Mouse (Mus musculus) liver, embryonic 14.5 days (tissue): Measurements from ENCODE around the gene Gm20604.

Experiments used
- CTCF ChIP-seq: IDR thresholded peaks from 2 replicates; pipeline ENCODE4 v1.5.1; 2016; ENCODE audit warnings: antibody characterized with exemption, low read depth, control low read depth
- EP300 ChIP-seq: IDR thresholded peaks from 2 replicates; pipeline ENCODE4 v1.6.1; 2016; ENCODE audit warnings: antibody characterized with exemption, low read depth

DNA sequence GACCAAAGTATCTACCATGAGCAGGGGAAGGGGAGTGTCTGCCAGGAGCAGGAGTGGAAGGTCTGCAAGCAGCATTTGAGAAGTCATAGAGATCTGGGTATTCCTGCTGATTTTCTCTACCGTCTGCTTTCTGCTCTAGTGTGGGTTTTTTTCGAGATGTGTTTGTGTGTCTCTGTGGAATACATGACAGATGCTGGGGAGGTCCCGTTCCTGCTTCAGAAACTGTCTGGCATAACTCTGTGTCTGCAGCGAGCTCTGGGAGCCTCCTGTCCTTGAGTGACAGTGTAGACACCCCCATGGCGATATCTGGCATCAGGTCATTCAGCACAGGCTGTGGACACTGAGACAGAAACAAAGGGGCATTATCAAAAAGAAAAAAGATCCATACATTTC is 27.1 kb upstream of the Gm20604 start:
- TF ChIP-seq CTCF (no peak), EP300 (no peak)
